Mouse (Mus musculus) liver (tissue): ENCODE measurements at regions not wholly inside any gene's neighbourhood (a gene's known extent, or its start where the extent isn't known, plus 50 kb on each side); places are given as distances from the start of the nearest gene placed in this dataset.

Source experiments
- DNase-seq: peaks from one replicate; pipeline ENCODE4 v3.0.0-alpha.2; 2020; ENCODE audit warnings: mixed read lengths

DNA sequence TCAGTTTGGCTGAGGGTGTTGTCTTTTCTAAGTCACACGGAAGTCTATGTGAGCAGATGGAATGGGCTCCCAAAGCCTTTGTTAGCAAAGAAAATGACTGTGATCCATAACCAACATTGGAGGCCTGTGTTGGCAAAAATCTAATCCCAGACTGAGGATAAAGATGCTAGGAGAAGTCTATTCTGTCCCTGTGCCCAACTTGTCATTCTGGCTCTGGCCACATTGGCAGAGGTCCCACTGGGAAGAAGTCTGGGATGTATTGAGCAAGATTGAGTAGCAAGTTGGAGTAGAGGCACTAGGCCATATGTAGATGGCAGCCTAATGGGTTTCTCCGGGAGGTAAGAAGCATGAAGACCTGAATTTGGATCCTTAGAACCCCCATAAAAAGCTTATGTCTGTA, 54.1 kb downstream of the Nog start:
- no peak for DNase-seq

DNA sequence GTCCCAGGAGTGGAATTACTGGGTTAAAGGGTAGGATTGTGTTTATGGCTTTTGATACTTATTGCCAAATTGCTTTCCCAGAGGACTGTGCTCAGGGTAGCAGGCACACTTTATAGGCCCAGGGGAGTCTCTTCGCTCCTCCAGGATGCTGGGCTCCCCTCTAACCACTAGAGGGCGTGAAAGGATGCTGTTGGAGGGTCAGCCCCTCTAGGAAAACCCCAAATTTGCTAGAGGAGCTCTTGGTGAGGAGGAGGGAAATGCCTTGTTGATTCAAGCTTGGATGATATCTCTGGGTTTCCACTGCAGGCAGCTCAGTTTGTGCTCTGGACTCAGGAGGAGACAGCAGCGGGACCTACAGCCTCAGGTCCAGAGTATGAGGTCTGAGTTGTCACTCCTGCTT, 58.8 kb downstream of the Nog start:
- peak; percentile 21 for DNase-seq

- DNase-seq, result no peak
These were observed 60.0 kb downstream of the Nog start for GRCm38 (mm10) chr11:89242130-89242529.

DNA sequence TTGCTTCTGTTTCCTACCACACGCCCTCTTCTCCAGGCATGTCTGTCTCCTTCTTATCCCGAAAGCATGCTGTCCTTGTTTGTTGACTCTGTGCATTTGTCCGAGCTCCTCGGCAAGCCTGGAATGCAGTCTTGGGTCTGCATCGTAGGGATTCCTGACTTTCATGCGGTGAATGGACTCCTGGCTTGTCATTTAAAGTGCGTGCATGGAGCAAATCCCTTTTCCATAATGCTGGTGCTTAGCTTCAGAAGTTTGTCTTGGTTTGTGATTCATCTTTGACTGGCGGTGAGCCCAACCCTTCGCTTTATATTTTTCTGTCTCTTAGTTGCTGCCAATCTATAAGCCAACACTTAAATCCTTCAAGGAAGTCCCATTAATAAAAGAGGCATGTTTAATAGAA, 62.2 kb downstream of the Nog start:
- DNase-seq, result no peak

DNA sequence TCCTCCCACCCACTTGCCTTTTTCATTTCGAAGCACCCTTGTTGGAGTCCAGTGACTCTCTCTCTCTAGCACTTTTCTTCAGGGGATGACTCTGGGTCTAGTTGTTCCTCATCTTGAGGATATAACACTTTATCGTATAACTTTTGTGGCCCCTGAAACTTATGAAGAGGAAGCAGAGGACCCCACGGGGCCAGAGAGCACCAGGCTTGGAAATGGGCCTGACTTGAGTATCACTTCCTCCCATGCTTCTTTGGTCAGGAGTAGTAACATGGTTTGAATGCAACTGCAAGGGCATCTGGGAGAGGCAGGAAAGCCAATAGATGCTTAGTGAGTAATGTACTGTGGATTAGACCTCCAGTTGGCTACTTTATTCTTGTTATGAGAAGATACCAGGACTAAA, 65.2 kb downstream of the Nog start:
- DNase-seq, result no peak

GRCm38 (mm10) chr11:89232884-89233480, 69.2 kb downstream of the Nog start:
- DNase-seq, result no peak

GRCm38 (mm10) chr11:89229726-89230125, 72.4 kb downstream of the Nog start:
- no peak for DNase-seq

DNA sequence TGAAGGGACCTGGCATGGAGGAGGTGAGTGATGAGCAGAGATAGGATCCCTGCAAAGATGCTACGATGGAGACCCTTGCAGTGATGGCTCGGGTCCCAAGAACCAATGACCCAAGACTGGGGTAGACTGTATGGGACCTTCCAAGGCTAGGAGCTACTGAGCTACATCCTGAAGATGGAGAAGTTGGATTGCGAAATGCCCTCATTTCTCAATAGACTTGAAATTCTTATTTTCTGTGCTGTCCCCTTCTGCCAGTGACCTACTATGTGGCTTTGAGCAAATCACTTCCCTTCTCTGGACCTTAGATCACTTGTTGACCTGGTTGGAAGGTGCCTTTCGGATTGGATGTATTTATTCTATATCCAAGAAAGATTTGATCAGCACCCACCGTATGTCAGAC, 88.9 kb downstream of the Nog start:
- DNase-seq, result no peak

DNA sequence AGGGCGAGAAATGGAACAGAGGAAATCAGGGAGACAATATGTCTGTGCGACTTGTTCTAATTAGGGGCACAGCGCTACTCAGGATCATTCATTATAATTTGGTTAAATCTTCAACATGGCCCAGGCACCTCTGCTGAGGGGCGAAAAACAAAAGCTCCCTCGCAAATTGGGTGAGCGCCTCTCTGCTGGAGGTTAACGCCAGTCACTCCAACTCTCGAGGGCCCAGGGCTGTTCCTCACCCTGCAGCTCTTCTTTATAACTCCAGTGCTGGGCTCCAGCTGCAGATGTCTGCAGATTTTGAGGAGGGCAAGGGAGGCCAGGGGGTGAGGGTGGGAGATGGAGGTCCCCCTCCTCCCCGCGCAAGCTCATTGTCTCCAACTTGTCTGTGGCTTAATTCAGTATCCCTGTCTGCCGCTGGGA, 92.6 kb downstream of the Nog start:
- DNase-seq, result no peak

DNA sequence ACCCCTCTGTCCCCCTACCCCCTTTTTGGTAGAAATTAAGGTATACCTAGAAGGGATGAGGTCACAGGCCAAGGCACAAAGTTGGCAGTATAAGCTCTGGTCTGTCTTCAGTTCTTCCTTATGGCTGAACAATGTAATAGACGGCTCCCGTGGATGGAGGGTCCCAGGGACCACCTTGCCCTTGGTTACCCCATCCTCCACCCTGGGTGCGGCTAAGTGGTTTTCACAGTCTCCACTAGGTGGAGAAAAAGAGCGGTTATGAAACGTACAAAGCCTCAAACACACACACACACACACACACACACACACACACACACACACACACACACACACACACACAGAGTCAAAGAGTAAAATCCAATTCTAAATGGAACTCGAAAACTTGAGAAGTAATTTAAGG, 93.1 kb downstream of the Nog start:
- no peak for DNase-seq

- DNase-seq, result no peak
These were observed 95.3 kb downstream of the Nog start for GRCm38 (mm10) chr11:89206788-89207187.

- DNase-seq, result no peak
These were observed 97.1 kb downstream of the Nog start for GRCm38 (mm10) chr11:89204948-89205545.

DNA sequence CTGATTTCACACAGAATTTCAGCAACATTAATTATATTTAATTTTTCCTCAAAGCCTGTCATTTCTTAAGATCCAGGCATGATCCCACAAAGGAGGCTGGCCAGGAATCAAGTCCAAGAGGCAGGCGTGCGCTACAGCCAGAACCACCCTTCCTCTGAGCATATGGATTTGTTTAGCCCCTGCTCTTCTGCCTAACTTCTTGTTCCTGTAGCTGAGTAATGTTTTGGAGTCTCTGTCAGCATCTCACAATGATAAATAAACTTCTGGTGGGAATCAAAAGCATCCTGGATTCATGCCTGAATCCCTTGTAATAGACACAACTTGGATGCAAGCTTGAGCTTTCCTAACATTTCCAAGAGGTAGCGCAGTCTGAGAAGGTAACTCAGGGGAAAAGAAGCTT, 101.7 kb downstream of the Nog start:
- DNase-seq, result no peak

DNA sequence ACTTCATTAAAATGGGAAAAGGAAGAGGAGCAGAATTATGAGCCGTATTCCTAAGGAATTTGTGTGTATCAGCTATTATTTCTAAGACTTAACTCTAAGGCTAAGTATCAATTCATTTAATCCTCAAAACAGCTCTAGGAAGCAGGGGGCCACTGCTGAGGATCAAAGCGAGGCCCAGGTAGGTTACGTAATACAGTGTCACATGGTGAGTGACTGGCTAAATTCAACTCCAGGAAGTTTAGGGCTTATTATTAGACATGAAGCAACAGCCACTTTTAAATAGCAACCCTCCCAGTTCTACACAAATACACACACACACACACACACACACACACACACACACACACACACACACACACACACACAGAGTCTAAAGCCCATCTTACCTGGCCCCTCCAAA, 109.3 kb downstream of the Nog start:
- DNase-seq, result no peak

DNA sequence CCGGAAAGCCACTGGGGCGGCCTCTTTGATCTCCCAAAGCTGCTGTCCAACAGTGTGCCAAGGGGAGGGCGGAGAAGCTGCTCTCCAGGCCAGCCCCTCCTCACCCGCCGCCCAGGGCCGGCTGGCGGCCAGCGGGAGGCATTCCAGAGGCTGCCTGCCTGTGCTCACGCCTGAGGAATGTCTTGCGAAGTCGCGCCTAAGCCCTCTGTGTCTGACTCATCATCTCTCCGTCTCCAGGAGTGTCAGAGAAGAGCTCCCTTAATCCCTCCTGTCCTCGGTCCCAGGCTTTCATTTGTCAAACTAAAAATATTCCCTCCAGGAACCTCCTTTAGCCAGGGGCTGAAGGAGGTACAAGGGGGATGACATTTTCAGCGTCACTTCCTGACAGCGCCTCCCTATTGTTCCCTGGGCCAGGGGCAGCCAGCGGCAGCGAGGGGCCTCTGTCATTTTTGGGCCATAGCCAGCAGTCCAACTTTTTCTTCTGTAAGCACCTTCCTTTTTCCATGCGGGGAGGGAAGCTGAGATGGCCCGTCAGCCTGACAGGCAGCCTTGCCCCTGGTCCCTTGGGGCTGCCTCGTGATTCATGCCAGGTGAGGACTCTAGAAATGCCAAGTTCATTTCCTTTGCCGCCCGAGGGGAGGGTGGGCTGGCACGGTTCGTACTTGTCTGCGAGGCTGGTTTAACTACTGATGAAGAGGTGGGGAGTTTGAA, 113.4 kb downstream of the Gm525 start:
- peak; percentile 53 for DNase-seq

DNA sequence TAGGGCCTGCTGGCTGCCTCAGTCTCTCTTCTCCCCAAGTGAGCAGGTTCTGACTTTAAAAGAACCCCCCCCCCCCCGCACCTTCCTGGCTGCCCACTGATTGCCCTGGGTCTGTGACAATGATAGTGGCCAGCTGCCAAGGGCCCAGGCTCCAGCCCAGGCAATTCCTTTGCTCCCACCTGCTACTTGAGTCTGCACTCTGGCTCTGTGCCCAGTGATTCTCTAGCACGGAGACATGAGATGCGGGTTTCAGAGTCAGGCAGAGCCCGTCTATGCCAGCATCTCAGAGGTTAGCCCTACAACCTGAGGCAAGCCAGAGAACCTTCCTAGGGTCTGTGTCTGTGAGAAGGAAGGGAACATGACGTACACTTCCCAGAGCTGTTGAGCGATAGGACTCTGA, 112.2 kb downstream of the Gm525 start:
- DNase-seq, result peak; percentile 14

DNA sequence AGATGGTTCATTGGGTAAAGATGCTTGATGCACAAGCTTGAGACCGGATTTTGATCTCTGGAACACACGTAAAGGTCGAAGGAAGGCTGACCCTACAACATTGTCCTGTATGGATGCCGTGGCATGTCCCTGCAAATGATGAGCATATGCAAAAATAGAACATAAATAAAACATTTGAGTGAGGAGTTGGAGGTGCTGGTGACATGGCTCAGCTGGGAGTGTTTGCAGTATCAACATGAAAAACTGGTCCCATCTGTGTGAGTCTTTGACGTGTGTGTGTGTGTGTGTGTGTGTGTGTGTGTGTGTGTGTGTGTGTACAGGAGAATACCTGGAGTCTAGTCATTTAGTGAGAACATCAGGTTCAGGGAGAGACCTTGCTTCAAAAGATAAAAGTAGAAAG, 107.8 kb downstream of the Gm525 start:
- no peak for DNase-seq

DNA sequence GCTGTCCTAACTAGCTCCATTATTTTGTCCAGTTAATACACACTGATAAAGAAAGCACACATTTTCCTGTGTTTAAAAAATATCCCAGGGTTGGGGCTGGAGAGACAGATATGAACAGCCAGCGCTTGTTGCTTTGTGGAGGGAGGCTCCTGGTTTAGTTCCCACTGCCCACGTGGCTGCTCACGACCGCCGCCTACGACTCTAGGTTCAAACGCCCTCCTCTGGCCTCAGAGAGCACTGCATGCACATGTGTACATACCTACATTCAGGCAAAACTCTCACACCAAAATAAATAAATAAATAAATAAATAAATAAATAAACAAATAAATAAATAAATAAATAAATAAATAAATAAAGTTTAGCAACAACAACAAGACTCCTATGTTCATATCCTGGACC, 104.8 kb downstream of the Gm525 start:
- DNase-seq, result no peak

DNA sequence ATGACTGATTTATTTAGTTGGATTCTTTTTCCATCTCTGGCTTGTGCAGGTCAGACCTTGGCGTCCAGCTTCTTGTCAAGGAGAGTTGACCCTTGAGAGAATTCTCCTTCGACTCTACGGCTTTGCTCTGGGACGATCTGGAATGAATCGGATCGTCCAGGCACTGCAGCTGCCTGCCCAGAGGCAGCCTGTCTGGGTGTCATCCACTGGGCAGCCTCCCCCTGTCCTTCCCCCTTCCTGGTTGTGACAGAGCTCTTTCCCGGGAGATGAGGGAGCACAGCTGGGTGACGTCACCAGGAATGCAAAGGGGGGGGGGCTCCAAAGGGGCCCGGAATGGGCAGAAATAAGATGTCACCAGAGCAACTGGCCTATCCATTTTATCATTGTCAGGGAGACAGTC, 101.9 kb downstream of the Gm525 start:
- DNase-seq, result peak; percentile 8

DNA sequence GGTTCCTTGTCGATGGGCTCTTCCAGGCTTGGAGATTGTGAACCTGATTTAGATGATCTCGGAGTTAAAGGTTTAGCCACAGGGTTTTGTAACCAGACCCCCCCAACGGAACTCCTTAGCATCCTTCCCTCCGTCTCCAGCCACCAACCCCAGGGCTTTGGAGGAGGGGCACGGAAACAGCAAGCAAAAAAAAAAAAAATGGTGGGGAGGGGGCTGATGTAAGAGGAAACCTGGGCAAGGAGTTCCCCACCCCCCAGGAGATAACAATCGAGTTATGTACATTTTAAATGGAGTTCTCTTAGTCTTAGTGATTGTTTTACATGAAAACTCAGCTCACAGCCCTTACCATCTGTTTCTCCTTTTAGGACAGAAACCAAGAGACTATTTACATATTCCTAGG, 101.3 kb downstream of the Gm525 start:
- DNase-seq, result no peak

DNA sequence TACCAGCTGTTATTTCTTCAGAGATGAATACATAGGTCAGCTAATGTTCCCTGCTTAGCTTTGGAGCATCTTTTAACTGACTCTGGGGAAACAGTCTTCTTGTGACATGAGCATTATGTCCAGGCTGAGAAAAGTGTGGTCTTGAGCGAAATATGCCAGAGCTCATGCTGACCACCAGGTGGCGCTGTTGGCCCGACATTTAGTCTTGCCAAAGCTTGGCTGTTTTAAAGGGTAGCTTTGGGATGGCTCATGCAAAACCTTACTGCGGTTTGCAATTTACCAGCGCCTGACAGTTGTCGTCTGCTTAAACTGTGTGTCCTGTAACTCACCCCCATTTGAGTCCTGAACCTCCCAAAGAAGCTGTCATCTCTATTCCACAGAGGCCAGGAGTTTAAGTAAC, 91.6 kb downstream of the Gm525 start:
- DNase-seq, result peak; percentile 80

DNA sequence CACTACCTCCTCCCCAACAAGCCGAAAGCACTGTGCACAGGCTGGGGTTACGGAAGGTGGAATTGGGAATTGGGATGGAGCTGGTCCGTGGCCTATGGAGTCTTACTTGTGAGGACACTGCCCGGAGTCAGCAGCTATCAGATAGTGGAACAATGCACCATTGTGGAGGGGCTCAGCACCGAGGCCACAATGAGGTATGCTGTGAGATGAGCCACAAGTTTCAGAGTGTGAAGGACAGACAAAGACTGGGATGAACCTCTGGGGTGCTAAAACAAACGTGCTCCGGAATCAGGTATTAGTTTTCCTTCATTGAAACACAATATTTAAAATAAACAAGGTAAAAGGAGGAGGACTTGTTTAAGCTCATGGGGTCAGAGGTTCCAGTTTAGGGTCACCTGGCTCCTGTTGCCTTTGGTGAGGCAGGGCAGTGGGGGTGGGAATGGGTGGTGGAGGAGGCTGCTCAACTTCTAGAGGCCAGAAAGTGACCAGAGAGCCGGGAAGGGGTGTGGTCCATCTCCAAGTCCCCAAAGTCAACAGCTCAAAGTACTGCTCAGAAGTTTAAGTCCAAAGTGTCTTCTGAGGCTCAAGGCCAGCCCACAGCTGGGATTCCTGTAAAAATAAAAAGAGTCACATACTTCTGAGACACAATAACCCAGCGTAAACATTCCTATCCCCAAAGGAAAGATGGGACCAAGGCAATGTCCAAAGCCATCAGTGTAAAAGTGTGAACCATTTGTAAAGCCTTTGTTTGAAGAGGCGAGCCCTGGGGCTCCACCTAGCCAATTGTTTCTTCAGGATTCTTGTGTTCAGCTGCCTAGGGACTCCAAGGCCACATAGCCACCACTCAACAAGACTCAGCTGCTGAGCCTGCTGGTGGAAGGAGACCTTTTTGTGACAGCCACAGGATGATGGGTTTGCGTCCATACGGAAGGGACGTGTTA, 80.1 kb downstream of the Gm525 start:
- DNase-seq, result no peak

DNA sequence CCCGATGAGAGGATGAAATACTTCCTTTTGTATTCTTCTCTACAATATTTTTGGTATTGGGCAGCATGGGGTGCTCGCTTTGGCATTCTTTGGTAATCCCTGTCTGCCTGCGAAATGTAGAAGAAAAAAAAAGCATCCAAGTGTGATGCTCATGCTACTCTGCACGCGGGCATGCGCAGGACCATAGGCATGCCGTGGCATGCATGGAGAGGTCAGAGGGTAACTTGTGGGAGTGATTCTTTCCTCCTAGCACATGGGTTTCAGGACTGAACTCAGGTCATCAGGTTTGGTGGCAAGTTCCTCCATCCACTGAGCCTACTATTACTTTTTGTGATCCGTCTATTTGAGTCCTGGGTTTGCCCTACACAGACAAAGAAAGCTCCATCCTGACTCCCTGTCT, 74.3 kb downstream of the Gm525 start:
- DNase-seq, result no peak
